Mouse (Mus musculus): ENCODE results near the gene Rasa4. TPM values are rescaled to one million over a fixed set of nuclear protein-coding genes. Genes with fewer than 3 reads are reported as not detected.
"Not testable (repeated sequence)": the region's sequence is repeated elsewhere in the genome, so short reads cannot be mapped to it uniquely, and the experiment has no call there.

Gene Rasa4
- 13.8 and 19.1 TPM in 2 replicates for total RNA-seq (2021)
- long read RNA-seq, transcript Rasa4-201 (21 exons, 2,914 nt): major isoform, 13 of 27 reads
- long read RNA-seq, partial matches to known transcripts: 6 of 27 reads
- long read RNA-seq, other reads (novel, unspliced or antisense): 6 of 27 reads

- DNase-seq: peak; percentile 92
Observed at GRCm38 (mm10) chr5:136083669-136084107, at the start of gene Rasa4. Rasa4 (plus strand) TSS chr5:136083916.

GRCm38 (mm10) chr5:136034868-136035267 lies 48.8 kb upstream of the Rasa4 start:
- DNase-seq: no peak

- DNase-seq: no peak
Observed at GRCm38 (mm10) chr5:136035285-136035684, 48.4 kb upstream of the Rasa4 start.

- DNase-seq: no peak
Observed at GRCm38 (mm10) chr5:136036667-136037066, 47.0 kb upstream of the Rasa4 start.

- DNase-seq: no peak
Observed at GRCm38 (mm10) chr5:136038258-136039214, 45.2 kb upstream of the Rasa4 start, which contains the start of gene Upk3b. Upk3b (plus strand) TSS chr5:136038496.

- DNase-seq: no peak
Observed at GRCm38 (mm10) chr5:136040210-136040609, 43.5 kb upstream of the Rasa4 start.

GRCm38 (mm10) chr5:136041260-136041659 lies 42.5 kb upstream of the Rasa4 start:
- no peak for DNase-seq

- DNase-seq: no peak
Observed at GRCm38 (mm10) chr5:136041666-136042065, 42.0 kb upstream of the Rasa4 start.

- DNase-seq: no peak
Observed at GRCm38 (mm10) chr5:136044865-136045264, 38.9 kb upstream of the Rasa4 start.

- no peak for DNase-seq
Observed at GRCm38 (mm10) chr5:136045408-136045807, 38.3 kb upstream of the Rasa4 start.

- peak; percentile 88 for DNase-seq
Observed at GRCm38 (mm10) chr5:136045987-136046386, 37.7 kb upstream of the Rasa4 start.

- DNase-seq: not testable (repeated sequence)
Observed at GRCm38 (mm10) chr5:136048541-136048940, 35.2 kb upstream of the Rasa4 start.

GRCm38 (mm10) chr5:136049926-136050325 lies 33.8 kb upstream of the Rasa4 start:
- no peak for DNase-seq

- DNase-seq: peak; percentile 72
Observed at GRCm38 (mm10) chr5:136051231-136052085, 32.3 kb upstream of the Rasa4 start.

GRCm38 (mm10) chr5:136052861-136053655 lies 30.7 kb upstream of the Rasa4 start:
- no peak for DNase-seq

GRCm38 (mm10) chr5:136054301-136055077 lies 29.2 kb upstream of the Rasa4 start, which contains the start of gene Upk3bl:
Upk3bl (plus strand) TSS chr5:136054492.
- no peak for DNase-seq

GRCm38 (mm10) chr5:136056062-136056461 lies 27.7 kb upstream of the Rasa4 start:
- DNase-seq: no peak

- DNase-seq: no peak
Observed at GRCm38 (mm10) chr5:136057085-136057484, 26.6 kb upstream of the Rasa4 start.

- peak; percentile 83 for DNase-seq
Observed at GRCm38 (mm10) chr5:136061567-136061966, 22.1 kb upstream of the Rasa4 start.

- DNase-seq: no peak
Observed at GRCm38 (mm10) chr5:136063920-136064319, 19.8 kb upstream of the Rasa4 start.
